Mouse (Mus musculus): ENCODE measurements around the gene Rtkn.

Gene Rtkn

GRCm38 (mm10) chr6:83138056-83138455 lies 2.8 kb downstream of the Rtkn start:
- no peak for DNase-seq (ENCODE audit: low spot score)

GRCm38 (mm10) chr6:83140044-83140443 lies 4.8 kb downstream of the Rtkn start:
- no peak for DNase-seq (ENCODE audit: low spot score)

DNA sequence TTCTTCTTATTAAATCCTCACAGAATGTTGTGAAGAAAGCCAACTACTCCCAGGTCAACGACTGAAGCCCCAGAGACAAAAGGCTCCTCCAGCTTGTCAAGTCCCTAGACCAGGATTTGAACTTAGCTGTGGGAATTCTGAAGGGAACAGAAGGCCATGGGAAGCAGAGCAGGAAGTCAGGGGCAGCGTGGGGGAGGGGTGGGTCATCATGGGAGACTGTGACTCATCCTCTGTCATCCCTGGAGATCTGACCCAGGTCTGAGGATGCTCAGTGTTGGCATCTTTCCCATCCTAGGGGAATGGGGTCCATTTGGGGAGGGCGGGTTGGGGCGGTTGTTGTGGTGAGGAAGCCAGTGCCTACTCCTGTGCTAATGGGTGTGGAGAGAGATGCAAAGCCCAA lies 6.4 kb downstream of the Rtkn start:
- no peak for DNase-seq (ENCODE audit: low spot score)

- DNase-seq (ENCODE audit: low spot score), result no peak
Measured at GRCm38 (mm10) chr6:83142211-83142731, 7.0 kb downstream of the Rtkn start.

GRCm38 (mm10) chr6:83142886-83143285 lies 7.6 kb downstream of the Rtkn start:
- no peak for DNase-seq (ENCODE audit: low spot score)

GRCm38 (mm10) chr6:83145209-83145608 lies 9.9 kb downstream of the Rtkn start:
- no peak for DNase-seq (ENCODE audit: low spot score)

DNA sequence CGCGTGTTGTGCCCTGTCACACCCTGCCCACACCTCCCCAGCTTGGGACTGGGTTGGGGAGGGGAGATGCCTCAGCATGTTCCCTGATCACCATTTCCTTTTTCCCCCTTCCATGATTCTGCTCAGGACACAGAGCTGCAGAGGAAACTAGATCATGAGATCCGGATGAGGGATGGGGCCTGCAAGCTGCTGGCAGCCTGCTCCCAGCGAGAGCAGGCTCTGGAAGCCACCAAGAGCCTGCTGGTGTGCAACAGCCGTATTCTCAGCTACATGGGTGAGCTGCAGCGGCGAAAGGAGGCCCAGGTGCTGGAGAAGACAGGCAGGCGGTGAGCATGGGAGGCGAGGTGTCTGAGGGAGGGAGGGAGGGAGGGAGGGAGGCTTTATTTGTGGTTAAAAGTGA lies 10.5 kb downstream of the Rtkn start:
- DNase-seq (ENCODE audit: low spot score), result no peak

DNA sequence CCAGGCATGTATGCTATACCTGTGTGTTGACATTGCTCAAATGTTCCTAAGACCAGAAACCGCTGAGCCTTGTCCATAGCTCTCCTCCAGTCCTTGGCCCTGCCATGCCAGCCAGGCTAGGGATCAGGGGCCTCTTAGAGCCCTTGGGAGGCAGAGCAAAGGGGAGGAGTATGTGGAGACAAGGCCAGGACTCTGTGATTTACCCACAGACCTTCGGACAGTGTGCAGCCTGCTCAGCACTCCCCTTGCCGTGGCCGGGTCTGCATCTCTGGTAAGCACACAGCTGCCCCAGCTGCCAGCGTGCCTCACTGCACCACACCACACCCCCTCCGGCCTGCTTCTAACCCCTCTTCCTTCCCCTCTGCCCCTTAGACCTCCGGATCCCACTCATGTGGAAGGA lies 12.0 kb downstream of the Rtkn start:
- no peak for DNase-seq (ENCODE audit: low spot score)

DNA sequence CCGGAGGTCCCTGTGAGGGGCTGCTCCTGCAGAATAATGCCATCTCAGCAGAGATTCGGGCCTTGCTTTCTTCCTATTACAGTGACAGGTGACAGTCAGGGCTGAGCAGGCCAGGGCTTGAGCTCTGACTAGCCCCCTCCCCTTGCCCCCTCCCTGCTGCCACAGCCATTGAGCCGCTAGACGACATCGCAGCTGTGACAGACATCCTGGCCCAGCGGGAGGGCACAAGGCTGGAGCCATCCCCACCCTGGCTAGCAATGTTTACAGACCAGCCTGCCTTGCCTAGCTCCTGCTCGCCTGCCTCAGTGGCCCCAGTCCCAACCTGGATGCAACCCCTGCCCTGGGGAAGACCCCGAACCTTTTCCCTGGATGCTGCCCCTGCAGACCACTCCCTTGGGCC lies 16.5 kb downstream of the Rtkn start:
- no peak for DNase-seq (ENCODE audit: low spot score)

- no peak for DNase-seq (ENCODE audit: low spot score)
Measured at GRCm38 (mm10) chr6:83153038-83153437, 17.8 kb downstream of the Rtkn start.

GRCm38 (mm10) chr6:83153485-83153884 lies 18.2 kb downstream of the Rtkn start:
- DNase-seq (ENCODE audit: low spot score), result no peak

DNA sequence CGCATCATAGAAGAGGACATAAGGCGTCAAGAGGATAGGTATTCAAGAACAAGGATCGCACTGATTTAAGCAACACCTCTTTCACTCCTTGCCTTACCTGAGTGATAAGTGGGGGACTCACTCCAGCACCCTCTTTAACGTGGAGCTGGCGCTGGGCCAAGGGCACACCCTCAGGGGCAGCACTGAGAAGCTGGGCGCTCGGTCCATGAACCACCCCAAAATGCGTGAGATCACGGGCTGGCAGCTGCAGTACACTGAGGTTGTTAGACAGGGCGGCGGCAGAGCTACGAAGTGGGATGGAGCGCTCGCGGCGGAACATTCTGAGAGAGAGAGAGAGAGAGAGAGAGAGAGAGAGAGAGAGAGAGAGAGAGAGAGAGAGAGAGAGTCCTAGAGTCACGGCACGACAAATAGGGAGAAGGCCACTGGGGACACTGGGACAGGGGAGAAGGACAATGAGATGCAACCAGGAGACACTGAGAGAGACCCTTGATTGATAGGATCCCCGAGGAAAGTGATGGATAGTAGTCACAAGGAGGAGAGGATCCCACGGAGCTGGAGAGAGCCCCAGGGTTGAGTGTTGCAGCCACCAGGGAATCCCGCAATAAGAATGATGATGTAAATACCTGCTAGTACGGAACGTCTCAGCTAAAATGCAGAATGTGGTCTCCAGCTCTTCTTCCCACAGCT lies 20.4 kb downstream of the Rtkn start:
- DNase-seq (ENCODE audit: low spot score), result no peak

- no peak for DNase-seq (ENCODE audit: low spot score)
Measured at GRCm38 (mm10) chr6:83156259-83156684, 21.0 kb downstream of the Rtkn start, which contains the start of the genes Wdr54 and 1700003E16Rik. Wdr54 (minus strand) TSS chr6:83156397. 1700003E16Rik (plus strand) TSS chr6:83156404.

GRCm38 (mm10) chr6:83159456-83159855 lies 24.2 kb downstream of the Rtkn start:
- peak; percentile 81 for DNase-seq (ENCODE audit: low spot score)

DNA sequence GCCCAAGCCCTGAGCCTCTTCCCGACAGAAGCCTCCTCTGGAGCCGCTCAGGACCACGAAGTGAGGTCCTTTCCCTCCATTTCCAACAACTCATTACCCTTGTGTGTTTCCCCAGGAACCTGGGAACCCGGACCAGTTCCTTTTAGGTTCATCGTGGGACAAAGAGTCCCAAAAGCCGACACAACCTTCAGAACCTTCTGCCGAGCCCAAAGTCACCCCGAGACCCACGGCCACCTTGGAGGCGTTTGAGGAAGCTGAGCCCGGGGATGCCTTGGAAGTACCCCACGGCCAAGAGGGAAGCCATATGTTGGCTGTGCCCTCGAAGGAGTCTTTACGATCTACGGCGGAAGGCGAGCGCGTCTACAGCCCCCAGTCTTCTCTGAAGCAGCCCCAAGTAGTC lies 26.2 kb downstream of the Rtkn start:
- no peak for DNase-seq (ENCODE audit: low spot score)

DNA sequence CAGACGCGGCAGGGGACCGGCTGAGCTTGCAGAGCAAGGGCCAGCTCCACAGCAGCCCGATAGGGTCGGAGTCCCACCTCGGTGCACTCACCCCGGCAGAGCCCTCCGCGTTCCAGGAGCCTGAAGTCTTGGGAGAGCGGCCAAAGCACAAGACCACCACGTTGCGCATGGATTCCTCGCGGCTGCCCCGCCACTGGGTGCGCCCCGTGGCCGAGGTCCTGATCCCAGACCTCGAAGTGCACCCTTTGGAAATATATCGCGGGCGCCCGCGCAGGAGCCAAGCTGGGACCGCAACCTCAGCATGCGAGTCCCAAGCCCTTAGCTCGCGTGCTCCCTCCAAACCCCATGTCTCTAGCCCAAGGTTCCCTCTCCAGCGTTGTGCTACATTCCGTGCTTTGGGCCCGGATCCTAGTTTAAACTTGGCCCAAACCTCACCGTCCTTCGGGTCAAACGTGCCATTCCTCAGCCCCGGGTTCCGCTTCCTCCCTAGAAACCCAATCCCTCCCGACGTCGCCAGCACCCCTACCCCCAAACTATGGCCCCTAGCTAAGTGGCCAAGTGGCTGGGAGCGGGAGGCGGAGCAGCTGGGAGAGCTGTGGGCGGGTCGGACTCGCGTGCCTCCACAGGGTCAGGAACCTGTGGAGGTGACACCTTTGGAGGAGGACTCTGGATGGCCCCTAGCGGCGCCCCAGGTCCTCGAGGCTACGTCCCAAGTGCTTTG lies 26.8 kb downstream of the Rtkn start:
- no peak for DNase-seq (ENCODE audit: low spot score)

- DNase-seq (ENCODE audit: low spot score), result peak; percentile 85
Measured at GRCm38 (mm10) chr6:83162701-83163100, 27.4 kb downstream of the Rtkn start.

DNA sequence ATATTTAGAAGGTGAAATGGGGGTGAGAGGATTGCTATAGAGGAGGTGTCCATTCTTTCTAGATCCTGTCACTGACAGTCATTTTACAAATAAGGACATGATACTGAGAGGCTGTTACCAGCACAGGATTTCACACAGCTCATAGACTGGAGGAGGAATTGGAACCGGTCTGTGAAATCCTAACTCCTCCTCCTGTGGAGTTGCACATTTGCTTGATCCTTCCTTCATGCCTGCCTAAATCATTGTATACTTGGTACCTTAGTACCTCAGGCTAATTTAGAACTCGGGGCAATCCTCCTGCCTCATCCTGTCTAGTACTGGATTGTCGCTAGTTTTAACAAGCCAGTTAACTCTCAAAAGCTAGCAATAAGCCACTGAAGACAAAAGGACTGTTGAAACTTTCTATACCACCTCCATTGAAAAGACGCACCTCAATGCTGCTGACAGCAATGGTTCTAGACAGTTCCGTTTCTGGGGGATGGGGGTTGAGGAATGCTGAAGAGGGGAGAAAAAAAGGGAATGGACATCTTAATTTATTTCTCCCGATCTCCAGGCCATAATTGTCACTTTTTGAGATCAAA lies 29.9 kb downstream of the Rtkn start:
- DNase-seq (ENCODE audit: low spot score), result no peak

DNA sequence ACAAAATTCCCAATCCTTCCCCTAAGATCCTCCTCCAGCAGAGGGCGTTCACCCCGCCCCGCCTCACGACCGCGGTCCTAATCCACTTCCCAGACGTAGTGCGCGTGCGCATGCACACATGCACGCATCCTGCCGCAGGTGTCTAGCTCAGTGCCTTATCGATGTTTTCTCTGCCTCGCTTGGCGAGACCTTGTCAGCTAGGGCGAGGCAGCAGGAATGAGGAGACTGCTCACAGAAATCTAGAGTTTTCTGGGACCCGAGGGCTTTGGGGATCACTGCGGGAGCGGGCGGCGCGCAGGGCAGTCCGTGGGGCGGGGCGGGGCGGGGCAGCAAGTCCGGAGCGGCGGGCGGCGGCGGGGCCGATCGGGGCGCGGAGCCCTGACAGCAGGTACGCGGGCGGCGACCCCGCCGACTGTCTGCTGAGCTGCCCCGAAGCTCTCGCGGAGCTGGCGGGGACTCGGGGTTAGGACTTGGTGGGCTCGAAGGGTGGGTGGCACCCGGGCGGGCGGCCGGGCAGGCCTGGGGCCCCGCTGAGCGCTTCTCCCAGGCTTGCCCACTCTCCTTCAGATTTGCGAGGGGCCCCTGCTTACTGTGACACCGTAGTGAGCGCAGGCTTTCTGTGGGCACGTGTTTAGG lies 30.5 kb downstream of the Rtkn start, which contains the start of gene Dctn1:
Gene Dctn1, plus strand, starts transcription at position 314 of the 636 bp plus-strand sequence.
- peak; percentile 98 for DNase-seq (ENCODE audit: low spot score)

DNA sequence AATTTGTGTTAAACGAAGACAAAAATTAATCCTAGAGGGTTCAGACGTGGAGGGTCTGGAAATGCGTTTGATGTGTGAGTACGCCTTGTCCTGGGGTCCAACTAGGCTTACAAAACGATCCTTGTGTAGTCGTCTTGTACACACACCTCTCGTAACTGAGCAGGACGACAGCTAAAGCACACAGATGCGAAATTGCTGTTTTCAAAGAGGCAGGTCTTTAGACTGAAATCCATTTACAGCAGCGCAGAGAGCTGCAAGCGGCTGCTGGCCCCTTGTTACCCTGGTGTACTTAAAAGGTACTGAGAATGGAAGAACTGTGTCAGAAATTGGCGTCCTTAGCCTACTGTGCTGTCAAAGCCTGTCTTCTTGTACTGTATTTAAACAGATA lies 31.0 kb downstream of the Rtkn start:
- peak; percentile 57 for DNase-seq (ENCODE audit: low spot score)

GRCm38 (mm10) chr6:83169872-83170271 lies 34.6 kb downstream of the Rtkn start:
- peak; percentile 84 for DNase-seq (ENCODE audit: low spot score)

- no peak for DNase-seq (ENCODE audit: low spot score)
Measured at GRCm38 (mm10) chr6:83171063-83171462, 35.8 kb downstream of the Rtkn start.
